Mouse (Mus musculus) layer of hippocampus, adult 11-12 months (tissue): ENCODE measurements around the gene Gpx3.
"Not testable (repeated sequence)": the region's sequence is repeated elsewhere in the genome, so short reads cannot be mapped to it uniquely, and the experiment has no call there.

Source experiments
- DNase-seq: peaks from one replicate; pipeline ENCODE4 v3.0.0; 2022; ENCODE audit warnings: low spot score

Gpx3 gene

DNA sequence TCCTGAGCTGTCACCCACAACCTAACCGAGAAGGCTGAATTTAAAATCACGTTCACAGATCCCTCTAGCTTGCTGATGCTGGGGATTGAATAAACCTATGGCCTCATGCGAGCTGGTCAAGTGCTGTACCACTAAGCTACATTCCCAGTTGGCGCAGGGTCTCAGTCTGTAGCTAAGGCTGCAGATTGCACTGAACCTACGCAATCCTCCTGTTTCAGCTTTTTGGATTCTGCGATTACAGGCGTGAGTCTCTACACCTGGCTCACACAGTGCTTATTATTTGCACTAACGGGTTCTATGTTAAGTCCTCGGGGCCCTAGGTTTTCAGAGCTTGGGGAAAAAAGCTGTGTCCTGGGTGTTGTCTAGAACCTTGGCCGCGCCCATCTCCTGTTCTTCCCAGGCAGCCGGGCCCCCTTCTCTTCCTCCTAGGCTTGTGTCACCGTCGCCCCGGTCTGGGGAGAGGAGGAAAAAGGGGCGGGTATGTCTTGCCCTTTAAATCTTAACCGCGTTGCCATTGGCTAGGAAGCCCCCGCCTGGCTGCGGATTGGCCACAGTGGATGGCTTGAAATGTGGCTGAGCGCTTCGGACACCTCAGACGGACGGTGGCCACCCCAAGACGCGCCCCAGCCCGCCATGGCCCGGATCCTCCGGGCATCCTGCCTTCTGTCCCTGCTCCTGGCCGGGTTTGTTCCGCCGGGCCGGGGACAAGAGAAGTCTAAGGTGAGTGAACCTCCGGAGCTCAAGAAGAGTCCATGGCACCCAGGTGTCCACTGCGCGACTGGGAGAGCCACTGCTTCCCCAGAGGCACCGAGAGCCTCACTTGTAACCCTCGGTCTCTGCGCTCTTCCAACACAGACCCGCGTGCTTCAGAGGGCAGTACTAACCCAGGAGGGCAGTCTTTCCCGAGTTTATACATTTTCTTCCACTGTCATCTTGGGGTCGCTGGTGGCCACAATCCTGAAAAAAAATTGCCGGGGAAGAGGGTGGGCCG lies at the start of gene Gpx3:
Gene Gpx3, plus strand, starts transcription at position 121 of the 991 bp plus-strand sequence.
- DNase-seq = peak; percentile 43

DNA sequence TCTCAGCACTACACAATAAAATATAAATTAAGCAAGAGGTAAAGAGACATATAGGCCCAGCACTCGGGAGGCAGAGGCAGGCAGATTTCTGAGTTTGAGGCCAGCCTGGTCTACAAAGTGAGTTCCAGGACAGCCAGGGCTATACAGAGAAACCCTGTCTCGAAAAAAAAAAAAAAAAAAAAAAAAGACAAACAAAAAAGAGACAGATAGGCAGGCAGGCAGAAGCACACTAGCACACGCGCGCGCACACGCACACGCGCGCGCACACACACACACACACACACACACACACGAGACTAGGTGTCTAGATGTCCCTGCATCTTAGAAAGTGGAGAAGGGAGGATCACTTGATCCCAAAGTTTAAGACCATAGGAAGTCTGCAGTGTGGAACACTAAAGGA lies 43.4 kb upstream of the Gpx3 start:
- DNase-seq = not testable (repeated sequence)

DNA sequence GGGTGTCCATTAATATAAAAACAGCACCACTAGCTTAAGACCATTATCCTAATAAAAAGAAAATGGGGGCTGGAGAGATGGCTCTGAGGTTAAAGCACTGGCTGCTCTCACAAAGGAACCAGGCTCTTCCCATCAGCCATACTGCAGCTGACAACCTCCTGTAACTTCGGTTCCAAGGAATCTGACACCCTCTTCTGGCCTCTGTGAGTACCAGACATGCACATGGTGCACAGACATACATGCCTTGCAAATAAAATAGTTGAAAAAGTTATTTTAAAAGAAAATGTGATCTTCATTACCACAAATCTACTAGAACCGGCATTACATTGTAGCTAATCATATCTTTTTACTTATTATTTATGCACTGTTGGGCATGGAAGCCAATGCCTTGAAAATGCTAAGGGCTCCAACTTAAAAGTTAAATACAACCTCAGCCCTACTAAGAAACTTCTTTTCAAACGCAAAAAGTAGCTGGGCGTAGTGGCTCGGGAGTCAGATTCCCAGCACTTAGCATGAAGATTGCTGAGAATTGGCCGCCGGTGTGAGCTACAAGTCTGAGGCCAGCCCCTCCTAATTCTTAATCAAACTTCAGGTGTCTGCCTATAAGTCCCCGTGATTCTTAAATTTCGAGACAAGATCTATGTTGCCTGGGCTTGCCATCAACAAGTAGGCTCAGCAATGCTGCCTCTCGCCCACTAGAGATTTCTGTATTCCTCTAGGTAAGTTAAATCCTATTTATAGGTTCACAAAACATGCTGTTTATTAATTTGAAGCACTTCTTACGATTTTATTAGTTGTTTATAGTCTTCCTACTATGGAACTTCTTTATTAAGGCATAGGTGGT lies 42.7 kb upstream of the Gpx3 start:
- no peak for DNase-seq

DNA sequence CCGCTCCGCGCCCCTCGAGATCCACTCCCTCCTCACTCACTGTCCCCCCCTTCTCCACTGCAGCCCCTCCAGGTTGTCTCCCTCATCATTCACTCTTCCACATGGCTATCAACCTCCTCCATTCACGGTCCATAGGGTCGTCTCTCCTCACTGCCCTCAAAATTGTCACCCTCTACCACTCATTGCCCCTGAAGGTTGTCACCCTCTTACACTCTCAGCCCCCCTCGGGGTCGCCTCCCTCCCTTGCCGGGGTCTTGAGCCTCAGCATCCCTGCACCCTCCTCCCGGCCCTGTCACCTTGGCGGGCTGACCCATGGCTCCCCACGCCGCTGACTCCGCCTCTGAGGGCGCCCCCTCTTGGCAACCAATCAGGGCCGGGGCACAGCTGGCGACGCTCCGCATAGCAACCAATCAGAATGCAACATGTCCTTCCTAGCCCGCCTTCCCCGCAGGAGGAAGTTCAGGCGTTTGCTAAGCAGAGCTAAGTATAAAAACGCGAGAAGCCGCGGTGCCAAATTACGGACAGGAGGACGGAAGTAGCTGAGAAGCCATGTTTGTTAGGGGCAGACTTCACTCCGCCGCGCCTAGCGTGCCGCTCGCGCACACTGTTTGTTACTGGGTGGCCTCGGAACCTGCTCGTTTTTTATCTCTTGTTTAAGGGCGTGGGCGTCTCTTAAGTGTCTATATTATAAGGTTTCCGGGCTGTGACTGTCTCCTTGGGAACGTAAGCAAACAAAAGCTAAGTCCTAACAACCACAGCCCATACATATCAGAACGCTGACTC lies 41.8 kb upstream of the Gpx3 start, which contains the start of gene Lyrm7:
Gene Lyrm7, minus strand, starts transcription at position 661 of the 783 bp plus-strand sequence.
- DNase-seq = peak; percentile 98

DNA sequence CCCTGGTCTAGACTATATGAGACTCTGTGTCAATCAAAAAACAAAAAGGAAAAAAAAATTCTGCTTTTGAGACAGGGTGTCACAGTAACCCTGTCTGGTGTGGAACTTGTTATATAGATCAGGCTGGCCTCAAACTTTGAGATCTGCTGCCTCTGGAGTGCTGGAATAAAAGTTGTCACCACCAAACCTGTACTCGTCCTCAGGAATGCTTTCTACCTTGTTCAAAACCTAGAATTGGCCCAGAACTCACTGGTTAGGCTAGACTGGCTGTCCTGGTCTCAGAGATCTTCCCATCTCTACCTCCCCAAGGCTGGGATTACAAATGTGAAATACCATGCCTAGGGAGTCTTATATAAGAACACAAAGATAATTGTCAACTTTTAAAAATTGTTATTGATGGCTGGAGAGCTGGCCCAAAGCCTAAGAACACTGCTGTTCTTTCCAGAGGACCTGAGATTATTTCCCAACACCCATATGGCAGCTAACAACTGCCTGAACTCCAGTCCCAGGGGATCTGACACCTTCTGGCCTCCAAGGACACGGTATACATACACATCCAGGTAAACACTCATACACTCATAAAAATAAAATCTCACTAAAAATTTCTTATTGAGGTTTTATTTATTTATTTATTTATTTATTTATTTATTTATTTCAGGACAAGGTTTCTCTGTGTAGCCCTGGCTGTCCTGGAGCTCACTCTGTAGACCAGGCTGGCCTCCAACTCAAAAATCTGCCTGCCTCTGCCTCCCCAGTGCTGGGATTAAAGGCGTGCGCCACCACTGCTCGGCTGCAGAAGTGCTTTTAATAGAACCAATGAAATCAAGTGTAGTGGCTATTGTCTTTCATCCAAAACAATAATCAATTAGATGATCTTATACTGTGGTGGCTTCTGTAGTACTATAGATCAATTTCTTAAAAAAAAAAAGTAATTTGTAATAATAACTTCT lies 40.5 kb upstream of the Gpx3 start:
- DNase-seq = no peak

DNA sequence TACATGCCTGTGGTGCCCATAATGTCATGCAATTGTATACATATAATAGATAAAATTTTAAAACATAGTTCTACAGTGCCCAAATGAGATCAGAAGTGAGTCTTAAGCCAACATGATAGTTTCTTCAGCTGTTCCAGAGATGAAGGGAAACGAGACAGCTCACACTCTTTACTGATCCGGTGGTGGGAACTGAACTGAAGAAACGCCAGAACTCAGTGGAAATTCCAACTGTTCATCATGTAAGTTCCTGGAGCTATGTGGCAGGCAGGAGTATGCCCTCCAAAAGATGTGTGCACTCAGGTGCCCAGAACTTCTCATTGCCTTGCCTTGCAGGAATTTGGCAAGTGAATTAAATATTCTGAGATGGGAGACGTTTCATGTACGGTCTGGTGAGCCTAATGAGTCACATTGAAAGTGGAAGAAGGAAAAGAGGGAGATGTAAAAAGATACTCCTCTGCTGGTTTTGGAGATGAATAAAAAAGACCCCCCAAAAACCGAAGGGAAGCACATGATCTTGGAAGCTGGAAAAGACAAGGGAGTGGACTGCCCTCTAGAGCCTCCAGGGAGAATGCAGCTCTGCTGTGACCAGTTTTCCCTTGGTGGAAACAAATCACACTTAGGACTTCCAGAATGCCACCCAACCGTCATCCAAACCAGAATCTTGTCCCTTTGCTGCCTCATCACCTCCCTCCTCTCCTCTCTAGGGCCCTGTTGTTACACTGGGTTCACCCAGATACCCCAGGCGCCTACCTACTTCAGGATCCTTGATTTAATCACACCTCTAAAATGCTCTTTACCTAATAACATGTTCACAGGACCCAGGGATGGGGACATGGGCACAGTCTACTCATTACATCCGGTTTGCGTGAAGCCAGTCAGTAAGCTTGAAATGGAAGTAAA lies 39.4 kb upstream of the Gpx3 start:
- DNase-seq = peak; percentile 74

DNA sequence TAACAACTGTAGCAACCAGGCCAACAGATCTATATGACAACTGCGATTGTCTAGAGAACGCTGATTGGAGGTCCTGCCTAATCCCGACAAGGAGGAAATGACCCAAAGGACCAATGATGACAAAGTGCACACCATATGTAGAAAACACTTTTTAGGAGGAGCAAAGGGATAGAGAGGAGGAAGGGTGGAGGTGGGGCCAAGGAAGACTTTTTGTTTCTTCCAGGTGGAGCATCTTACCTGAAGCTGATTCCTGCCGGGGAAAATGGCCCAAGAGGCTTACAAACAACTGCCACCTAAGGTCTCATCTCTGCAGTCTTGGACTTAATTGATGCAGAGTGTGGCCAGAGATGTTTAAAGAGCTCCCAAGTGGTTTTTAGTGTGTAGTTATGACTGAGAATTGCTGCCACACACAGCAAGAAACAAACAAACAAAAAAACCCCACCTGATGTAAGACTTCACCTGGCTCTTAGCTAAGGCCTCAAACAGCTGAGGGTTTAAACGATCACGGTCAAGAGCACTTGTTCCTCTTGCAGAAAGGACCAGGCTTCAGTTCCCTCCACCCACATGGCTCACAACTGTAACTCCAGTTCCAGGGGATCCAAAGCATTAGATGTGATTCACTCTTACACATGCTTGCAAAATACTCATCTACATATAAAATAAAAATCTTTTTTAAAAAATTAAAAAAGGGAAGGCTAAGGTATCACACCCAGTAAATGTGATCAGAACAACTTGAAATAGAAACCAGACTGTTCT lies 36.7 kb upstream of the Gpx3 start:
- no peak for DNase-seq

DNA sequence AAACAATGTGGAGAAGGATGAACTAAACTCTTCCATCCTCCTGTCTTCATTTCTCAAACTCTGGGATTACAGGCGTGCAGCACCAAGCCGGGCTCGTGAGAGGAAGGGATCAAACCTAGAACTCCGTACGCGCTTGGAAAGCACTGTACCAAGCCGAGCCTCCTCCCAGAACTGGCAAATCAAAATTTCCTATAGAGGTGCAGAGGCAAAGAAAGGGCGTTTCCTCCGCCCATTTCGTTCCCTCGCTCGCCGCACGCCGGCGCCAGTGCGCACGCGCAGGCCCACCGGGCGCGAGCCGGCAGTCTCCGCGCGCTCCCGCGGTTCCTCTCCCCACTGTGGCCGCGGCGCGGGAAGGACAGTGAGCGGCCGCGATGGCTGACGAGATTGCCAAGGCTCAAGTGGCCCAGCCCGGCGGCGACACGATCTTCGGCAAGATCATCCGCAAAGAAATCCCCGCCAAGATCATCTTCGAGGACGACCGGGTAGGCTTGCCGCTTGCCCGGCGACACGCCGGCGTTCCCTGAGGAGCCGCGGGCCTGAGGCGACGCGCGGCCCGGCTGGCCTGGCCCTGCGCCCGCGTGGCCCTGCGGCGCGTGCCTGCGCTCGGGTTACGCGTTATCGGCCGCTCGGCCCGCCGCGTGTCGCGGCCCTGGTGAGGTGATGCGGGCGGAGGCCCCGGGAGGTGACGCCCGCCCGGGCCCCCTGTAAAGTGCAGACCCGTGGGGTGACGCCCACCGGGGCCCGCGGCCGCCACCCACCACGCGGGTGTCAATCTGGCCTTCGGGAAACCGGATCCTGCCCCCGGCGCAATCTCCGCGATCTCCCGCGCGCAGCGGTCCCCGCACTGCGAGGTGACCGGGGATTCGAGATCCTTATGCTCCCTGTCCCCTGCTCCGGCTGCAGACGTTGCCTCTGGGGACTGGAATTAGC lies 35.9 kb upstream of the Gpx3 start, which contains the start of gene Hint1:
Gene Hint1, plus strand, starts transcription at position 265 of the 930 bp plus-strand sequence.
- peak; percentile 92 for DNase-seq

DNA sequence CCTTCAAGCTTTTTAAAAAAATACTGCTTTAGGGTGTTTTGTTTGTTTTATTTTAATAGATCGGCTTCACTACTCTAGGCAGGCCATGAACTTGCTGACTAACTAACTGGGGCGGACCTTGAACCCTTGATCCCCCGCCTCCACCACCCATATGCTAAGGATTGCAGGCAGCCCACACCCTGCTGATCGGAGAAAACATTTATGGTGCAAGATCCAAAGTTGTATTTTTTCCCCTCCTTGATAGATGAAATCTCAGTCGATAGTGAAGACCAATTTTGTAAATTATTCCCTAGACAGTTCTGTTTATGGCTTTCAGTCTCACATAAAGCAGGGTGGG lies 35.2 kb upstream of the Gpx3 start:
- DNase-seq = no peak

DNA sequence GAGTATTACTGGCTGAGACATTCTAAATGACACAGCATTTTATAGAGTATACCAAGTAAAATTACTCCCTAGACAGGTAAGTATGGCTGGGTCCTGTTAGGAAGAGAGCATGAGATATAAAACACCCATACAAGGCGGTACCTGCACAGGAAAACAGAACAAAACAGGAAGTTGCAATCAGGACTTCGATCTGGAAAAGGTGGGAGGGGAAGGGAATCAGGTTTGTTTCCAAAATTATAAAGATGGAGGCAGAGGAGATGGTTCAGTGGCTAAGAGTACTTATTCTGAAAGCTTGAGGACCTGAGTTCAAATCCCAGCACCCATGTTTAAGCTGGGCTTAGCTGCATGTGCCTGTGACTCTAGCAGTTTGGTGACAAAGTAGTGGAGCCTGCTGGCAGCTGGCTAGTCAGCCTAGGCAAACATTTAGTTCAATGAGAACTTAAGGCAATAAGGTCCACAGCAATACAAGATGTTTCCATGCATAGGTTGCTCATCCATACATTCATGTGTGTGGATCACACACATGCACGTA lies 34.3 kb upstream of the Gpx3 start:
- DNase-seq = no peak

DNA sequence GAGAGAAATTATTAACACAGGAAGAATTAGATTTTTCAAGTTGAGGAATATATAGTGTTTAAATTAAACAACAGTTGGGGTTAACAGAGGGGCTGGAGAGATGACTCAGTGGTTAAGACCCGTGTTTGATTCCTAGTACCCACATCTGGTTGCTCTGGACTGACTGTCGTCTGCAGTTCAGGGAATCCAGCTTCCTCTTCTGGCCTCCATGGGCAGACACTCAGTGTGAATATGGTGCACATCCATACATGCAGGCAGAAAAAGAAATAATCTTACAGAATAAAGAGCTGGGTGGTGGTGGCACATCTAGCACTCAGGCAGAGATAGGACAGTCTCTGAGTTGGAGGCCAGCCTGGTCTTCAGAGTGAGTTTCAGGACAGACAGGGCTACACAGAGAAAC lies 33.8 kb upstream of the Gpx3 start:
- no peak for DNase-seq

DNA sequence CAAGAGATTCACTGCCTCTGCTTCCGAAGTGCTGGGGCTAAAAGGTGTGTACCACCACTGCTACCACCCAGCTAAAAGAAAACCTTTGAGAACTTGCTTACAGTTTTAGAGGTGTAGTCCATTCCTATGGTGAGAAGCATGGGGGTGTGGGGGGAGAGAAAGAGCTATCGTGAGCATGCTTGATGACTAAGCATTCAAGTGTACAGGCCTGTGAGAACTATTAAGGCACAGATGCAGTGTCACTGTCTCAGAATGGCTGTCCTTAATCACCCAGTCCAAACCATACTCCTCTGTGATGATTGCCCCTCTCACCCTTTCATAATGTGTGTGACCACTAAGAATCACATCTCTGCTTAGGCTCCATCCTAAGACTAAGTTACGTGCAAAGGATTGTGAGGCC lies 32.9 kb upstream of the Gpx3 start:
- no peak for DNase-seq

DNA sequence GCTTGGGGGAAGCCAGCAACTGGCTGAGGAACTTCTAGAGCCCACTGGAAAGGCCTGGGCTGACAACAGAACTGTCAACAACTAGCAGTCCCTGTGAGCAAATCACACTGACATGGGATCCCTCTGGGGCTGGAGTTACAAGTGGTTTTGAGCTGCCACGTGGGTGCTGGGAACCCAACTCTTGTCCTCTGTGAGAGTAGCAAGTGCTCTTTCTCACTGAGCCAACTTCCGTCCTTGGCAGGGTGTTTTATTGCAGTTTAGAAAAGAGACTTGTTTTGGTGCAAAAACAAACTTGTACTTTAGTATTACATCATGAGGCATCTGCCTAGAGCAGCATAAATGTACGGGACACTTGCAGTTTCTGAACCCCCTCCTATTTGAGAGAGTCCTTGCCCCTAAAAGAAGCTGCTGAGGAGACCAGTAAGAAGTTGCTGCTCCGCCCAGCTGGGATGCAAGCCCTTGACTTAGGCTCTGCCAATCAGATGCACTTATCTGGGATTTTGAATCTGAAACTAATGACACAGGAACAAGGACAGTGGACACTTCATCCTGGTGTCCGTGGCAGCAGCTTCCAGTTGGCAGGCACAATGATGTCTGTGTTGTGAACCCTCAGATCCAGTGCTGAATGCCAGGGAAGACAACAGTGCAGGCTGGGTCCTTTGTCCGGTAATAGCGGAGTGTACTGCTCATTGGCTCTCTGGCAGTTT lies 30.3 kb upstream of the Gpx3 start:
- DNase-seq = no peak

DNA sequence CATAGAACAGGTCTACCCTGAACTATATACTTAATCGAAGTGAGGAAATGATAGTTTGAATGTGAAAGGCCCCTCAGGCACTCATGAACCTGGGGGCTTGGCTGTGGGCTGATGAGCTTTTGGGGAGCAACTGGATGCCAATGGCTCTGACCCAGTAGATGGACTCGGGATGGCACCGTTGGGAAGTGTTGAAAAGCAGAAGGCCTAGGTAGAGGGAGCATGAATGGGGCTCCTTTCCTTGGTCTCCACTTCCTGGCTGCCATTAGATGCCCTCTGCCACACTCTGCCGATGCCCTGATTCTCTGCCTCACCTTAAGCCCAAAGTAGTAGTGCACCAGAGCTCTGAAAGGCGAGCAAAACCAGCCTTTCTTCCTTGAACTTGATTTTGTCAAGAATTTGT lies 26.2 kb upstream of the Gpx3 start:
- no peak for DNase-seq

DNA sequence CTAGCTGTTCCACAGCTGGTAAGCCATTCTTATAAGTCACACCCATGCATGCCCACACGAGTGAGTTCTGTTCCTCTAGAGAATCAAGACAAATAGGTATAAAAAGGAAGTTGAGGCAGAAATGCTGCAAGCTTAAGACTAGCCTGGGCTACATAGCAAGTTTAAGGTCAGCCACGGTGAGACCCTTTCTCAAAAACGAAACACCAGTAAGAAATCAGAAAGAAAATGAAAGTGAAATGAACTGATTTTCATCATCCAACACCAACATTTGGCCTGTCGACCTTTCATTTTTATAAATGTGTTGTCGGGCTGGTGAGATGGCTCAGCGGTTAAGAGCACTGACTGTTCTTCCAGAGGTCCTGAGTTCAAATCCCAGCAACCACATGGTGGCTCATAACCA lies 23.4 kb upstream of the Gpx3 start:
- DNase-seq = no peak

DNA sequence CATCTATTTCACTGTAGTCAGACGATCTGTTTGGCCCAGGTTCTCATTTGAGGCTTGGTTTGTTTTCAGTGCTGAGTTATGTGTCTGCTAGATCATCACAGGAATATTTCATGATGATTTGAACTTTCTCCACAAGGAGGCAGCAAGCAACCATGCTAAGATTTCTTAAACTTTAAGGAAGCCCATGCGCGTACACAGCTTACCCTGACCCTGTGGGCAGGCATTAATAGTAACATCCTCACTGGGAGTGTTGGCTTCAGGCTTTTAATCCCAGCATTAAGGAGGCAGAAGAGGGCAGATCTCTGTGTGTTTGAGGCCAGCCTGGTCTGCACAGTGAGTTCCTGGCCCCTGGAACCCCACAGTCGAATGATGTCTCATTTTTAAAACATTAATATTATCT lies 22.8 kb upstream of the Gpx3 start:
- DNase-seq = peak; percentile 78

DNA sequence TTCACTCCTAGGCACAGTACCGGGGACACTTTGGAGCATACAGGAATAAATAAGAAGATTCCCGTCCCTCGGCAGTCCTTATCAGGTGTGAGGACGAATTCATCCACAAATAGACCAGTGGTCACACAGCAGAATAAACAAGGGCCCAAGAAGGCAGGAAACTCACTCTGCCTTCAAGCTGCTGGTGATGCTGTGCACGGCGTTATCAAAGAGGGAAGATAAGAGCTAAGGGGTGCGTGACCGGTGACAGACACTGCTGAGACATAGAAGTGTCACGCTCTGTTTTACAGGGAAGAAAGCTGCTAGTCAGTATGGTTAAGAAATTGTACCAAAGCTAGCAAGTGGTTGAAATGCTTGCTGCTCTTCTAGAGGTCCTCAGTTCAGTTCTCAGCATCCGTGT lies 22.3 kb upstream of the Gpx3 start:
- no peak for DNase-seq
